Mouse (Mus musculus): ENCODE data around the gene Decr2. TPM values are rescaled to one million over a fixed set of nuclear protein-coding genes. Genes with fewer than 3 reads are reported as not detected.
"Not testable (repeated sequence)": the region's sequence is repeated elsewhere in the genome, so short reads cannot be mapped to it uniquely, and the experiment has no call there.

The Decr2 gene
- polyA plus RNA-seq, 1 experiment from 2014 or later, result 44.8 TPM

DNA sequence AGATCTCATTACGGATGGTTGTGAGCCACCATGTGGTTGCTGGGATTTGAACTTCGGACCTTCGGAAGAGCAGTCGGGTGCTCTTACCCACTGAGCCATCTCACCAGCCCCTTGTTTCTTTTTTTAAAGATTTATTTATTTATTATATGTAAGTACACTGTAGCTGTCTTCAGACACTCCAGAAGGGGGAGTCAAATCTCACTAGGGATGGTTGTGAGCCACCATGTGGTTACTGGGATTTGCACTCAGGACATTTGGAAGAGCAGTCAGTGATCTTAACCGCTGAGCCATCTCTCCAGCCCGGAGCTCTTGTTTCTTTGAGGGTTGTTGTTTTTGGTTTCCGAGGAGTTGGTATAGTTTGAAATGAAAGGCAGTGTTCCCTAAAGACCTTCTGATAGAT, 24.3 kb upstream of the Decr2 start:
- not testable (repeated sequence) for ATAC-seq (replicated peaks; ENCODE audit: low FRiP score, low read depth); H3K36me3 ChIP-seq (ENCODE audit: insufficient read depth, low read length); DNase-seq (ENCODE audit: low spot score); H3K9ac ChIP-seq (ENCODE audit: low read depth, low read length); H3K4me1 ChIP-seq (replicated peaks; ENCODE audit: insufficient read depth, low read length); H3K9me3 ChIP-seq (replicated peaks; ENCODE audit: low read length); H3K4me3 ChIP-seq (replicated peaks; ENCODE audit: low read depth, low read length); H3K4me2 ChIP-seq (ENCODE audit: low read length)
- Histone ChIP-seq H3K27ac (0 out of 2 replicates have a peak overlapping the region, but pooled peaks have one; percentile 73), H3K27me3 (ENCODE audit: insufficient read depth, low read length) (peaks cover 15% of the 10 kb centered on the region; the same call in 1 of the 2 replicates)
- 62% methylated on average over 7 of the region's 7 CpGs for WGBS
- 0 out of 2 replicates have a peak, but pooled peaks have one; percentile 17 for TF ChIP-seq CTCF (IDR thresholded peaks at IDR 0.05; ENCODE audit: low read depth)

DNA sequence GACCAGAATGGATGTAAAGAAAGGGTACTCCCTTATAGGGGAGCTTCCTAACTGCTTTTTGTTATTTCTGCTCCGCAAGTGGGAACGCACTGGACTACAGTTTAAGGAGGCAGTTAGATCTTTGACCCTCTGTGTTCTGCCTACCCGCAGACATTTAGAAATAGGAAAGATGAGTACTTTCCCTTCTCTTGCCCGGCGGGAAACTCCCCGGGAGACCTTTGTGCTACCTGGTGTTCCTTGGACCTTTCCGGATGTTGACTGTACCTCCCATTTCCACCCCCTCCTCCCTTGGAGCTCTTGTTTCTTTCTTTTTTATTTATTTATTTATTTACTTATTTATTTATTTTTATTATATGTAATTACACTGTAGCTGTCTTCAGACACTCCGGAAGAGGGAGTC, 23.9 kb upstream of the Decr2 start:
- no peaks in the 10 kb centered on the region for H3K36me3 ChIP-seq (ENCODE audit: insufficient read depth, low read length)
- peaks cover 9% of the 10 kb centered on the region; the same call in 1 of the 2 replicates for H3K4me1 ChIP-seq (replicated peaks; ENCODE audit: insufficient read depth, low read length)
- no peak for TF ChIP-seq CTCF (IDR thresholded peaks at IDR 0.05; ENCODE audit: low read depth)
- peaks cover 15% of the 10 kb centered on the region; the same call in 1 of the 2 replicates for H3K27me3 ChIP-seq (ENCODE audit: insufficient read depth, low read length)
- WGBS, result 10% methylated on average over 8 of the region's 8 CpGs
- peak overlapping the region; percentile 66 for H3K4me3 ChIP-seq (replicated peaks; ENCODE audit: low read depth, low read length)
- peak overlapping the region; percentile 97 for H3K4me2 ChIP-seq (ENCODE audit: low read length)
- H3K27ac ChIP-seq, result peak overlapping the region; percentile 79
- DNase-seq (ENCODE audit: low spot score) (peak; percentile 13), ATAC-seq (replicated peaks; ENCODE audit: low FRiP score, low read depth) (no peak)
- peak overlapping the region; percentile 74; the same call in 1 of the 2 replicates for H3K9ac ChIP-seq (ENCODE audit: low read depth, low read length)
- H3K9me3 ChIP-seq (replicated peaks; ENCODE audit: low read length), result no peaks in the 10 kb centered on the region

DNA sequence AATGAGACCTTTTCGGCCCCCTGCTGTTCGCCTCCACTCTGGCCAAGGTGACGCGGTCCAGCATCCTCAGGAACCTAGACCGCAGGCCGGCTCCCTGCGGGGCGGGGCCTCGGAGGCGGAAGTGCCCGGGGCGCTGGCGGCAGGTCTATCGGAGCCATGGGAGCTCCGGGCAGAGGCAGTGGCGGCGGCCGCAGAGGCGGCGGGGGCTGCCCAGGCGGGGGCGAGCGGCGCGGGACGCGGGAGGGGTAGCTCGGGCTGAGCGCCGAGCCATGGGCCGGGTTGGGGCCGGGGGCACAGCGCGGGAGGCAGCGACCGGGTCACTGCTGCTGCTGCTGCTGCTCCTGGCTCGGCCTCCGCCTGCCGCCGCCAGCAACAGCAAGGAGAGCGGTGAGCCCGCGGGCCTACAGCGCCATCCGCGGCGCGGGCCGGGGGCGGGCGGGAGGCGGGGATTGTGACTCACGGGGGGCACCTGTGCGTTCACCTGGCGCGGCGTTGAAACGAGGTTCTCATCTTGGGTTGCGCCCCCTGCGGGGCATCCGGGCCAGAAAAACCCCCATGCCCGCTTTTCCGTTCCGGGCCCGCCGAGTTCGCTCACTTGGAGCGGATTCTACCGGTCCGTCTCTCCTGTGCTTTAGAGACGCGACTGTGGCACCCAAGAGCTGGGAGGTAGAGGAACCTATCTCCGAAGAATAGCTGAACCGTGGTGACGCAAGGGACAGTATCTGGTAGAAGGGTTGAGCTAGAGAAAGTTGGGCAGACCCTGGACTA, 23.2 kb upstream of the Decr2 start, which contains the start of gene Tmem8:
Gene Tmem8 (plus strand): TSS at position 119 of the 768 bp plus-strand sequence.
- Histone ChIP-seq H3K27ac (peak within 1 kb of the TSS; percentile 79), H3K4me3 (replicated peaks; ENCODE audit: low read depth, low read length) (peak within 1 kb of the TSS; percentile 66), H3K4me2 (ENCODE audit: low read length) (peak within 1 kb of the TSS; percentile 97), H3K9me3 (replicated peaks; ENCODE audit: low read length) (no peaks in the 10 kb centered on the region), H3K27me3 (ENCODE audit: insufficient read depth, low read length) (peaks cover 15% of the 10 kb centered on the region; the same call in 1 of the 2 replicates), H3K36me3 (ENCODE audit: insufficient read depth, low read length) (no peaks in the 10 kb centered on the region), H3K4me1 (replicated peaks; ENCODE audit: insufficient read depth, low read length) (peaks cover 9% of the 10 kb centered on the region; the same call in 1 of the 2 replicates), H3K9ac (ENCODE audit: low read depth, low read length) (peak within 1 kb of the TSS; percentile 74)
- WGBS, result under 1% methylated on average over 74 of the region's 75 CpGs
- DNase-seq (ENCODE audit: low spot score), result peak; percentile 44
- TF ChIP-seq CTCF (IDR thresholded peaks at IDR 0.05; ENCODE audit: low read depth), result peak; percentile 46
- ATAC-seq (replicated peaks; ENCODE audit: low FRiP score, low read depth), result peak; percentile 74

DNA sequence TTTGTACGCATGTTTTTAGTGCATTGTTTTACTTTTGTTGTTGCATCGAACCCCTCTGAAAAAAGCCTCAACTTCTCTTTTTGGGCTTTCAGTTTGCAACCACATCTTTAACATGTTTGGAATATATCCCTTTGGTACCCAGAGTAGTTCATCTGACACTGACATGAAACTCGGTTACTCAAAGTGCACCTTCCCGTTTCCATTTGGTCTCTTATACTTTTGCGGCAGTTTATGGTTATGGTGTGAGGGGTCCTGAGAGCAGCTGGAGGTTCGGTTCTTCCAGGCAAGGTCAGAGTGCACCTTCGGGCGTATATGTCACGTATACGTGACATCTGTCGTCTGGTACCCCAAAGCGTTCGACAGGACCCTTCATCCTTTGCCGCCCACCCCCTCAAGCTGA, 22.6 kb upstream of the Decr2 start:
- H3K4me2 ChIP-seq (ENCODE audit: low read length), result peak overlapping the region; percentile 97
- H3K27me3 ChIP-seq (ENCODE audit: insufficient read depth, low read length), result peaks cover 15% of the 10 kb centered on the region; the same call in 1 of the 2 replicates
- H3K4me3 ChIP-seq (replicated peaks; ENCODE audit: low read depth, low read length), result peak overlapping the region; percentile 66
- H3K9me3 ChIP-seq (replicated peaks; ENCODE audit: low read length), result no peaks in the 10 kb centered on the region
- H3K9ac ChIP-seq (ENCODE audit: low read depth, low read length), result peak overlapping the region; percentile 74
- H3K27ac ChIP-seq, result no peak overlapping the region
- no peaks in the 10 kb centered on the region for H3K36me3 ChIP-seq (ENCODE audit: insufficient read depth, low read length)
- ATAC-seq (replicated peaks; ENCODE audit: low FRiP score, low read depth) (no peak), DNase-seq (ENCODE audit: low spot score) (no peak)
- TF ChIP-seq CTCF (IDR thresholded peaks at IDR 0.05; ENCODE audit: low read depth), result no peak
- 16% methylated on average over 14 of the region's 14 CpGs for WGBS
- H3K4me1 ChIP-seq (replicated peaks; ENCODE audit: insufficient read depth, low read length), result peaks cover 9% of the 10 kb centered on the region; the same call in 1 of the 2 replicates

DNA sequence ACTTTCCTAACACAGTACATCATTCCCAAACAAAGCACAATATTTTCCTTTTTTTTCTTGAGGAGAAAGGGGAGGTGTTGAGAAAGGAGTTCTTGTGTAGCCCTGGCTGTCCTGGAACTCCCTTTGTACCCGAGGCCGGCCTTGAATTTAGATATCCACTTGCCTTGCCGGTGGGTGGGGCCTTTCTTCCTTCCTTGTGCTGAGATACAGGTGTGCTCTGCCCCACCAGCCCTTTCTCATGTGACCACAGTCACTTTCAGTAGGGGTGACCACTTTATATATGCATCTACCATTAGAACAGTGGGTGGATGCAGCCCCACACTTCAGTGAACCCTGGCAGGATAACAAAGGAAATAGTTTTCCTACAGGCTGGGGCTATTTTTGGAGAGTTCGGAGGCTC, 21.6 kb upstream of the Decr2 start:
- DNase-seq (ENCODE audit: low spot score) (no peak), ATAC-seq (replicated peaks; ENCODE audit: low FRiP score, low read depth) (no peak)
- no peak for TF ChIP-seq CTCF (IDR thresholded peaks at IDR 0.05; ENCODE audit: low read depth)
- H3K9me3 ChIP-seq (replicated peaks; ENCODE audit: low read length), result no peaks in the 10 kb centered on the region
- H3K27ac ChIP-seq, result no peak overlapping the region
- H3K4me2 ChIP-seq (ENCODE audit: low read length), result no peak overlapping the region
- peaks cover 9% of the 10 kb centered on the region; the same call in 1 of the 2 replicates for H3K4me1 ChIP-seq (replicated peaks; ENCODE audit: insufficient read depth, low read length)
- H3K27me3 ChIP-seq (ENCODE audit: insufficient read depth, low read length), result peaks cover 15% of the 10 kb centered on the region; the same call in 1 of the 2 replicates
- WGBS, result 19% methylated on average over 4 of the region's 4 CpGs
- H3K4me3 ChIP-seq (replicated peaks; ENCODE audit: low read depth, low read length), result no peak overlapping the region
- no peaks in the 10 kb centered on the region for H3K36me3 ChIP-seq (ENCODE audit: insufficient read depth, low read length)
- H3K9ac ChIP-seq (ENCODE audit: low read depth, low read length), result no peak overlapping the region

DNA sequence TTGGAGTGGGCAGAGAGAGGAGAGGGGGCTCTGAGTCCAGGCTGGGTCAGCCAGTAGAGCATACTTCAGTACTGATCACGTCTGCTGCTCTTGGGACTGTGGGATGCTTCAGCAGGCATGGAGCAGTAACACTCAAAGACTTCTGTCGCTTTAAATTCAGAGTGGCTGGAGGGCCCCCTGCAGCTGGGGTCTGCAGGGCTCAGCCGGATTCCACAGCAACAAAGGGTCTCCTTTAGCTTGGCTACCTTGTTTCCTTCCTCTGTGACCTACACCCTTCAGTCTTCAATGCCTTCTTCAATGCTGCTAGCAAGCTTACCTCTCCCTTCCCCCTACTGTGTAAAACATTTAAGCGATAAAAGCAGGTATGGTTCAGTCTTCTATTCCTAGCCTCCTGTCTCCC, 20.9 kb upstream of the Decr2 start:
- H3K4me1 ChIP-seq (replicated peaks; ENCODE audit: insufficient read depth, low read length), result peaks cover 9% of the 10 kb centered on the region; the same call in 1 of the 2 replicates
- H3K4me2 ChIP-seq (ENCODE audit: low read length), result no peak overlapping the region
- ATAC-seq (replicated peaks; ENCODE audit: low FRiP score, low read depth) (no peak), DNase-seq (ENCODE audit: low spot score) (no peak)
- 10% methylated on average over 4 of the region's 4 CpGs for WGBS
- H3K9me3 ChIP-seq (replicated peaks; ENCODE audit: low read length), result no peaks in the 10 kb centered on the region
- peaks cover 15% of the 10 kb centered on the region; the same call in 1 of the 2 replicates for H3K27me3 ChIP-seq (ENCODE audit: insufficient read depth, low read length)
- H3K27ac ChIP-seq, result no peak overlapping the region
- no peak for TF ChIP-seq CTCF (IDR thresholded peaks at IDR 0.05; ENCODE audit: low read depth)
- no peak overlapping the region for H3K9ac ChIP-seq (ENCODE audit: low read depth, low read length)
- H3K36me3 ChIP-seq (ENCODE audit: insufficient read depth, low read length), result no peaks in the 10 kb centered on the region
- no peak overlapping the region for H3K4me3 ChIP-seq (replicated peaks; ENCODE audit: low read depth, low read length)
